Comparison of ENCODE assay signal across 9 mouse cellular contexts in genomic region chr6:84094998-84095397, GRCm38 (mm10).
DNase-seq lines count a peak whose midpoint lies in the region; ATAC-seq and TF ChIP-seq lines count a peak whose summit lies in the region.
"Had no signal": no experiment of that assay in that cellular context is flagged by ENCODE, and none has a peak within 500 bp of the region (broad histone marks: within the 10 kb centered on the region; RNA-seq: fewer than 3 reads in every experiment).

No protein-coding gene starts in this region.

- no peak overlapping the region for H3K4me3 ChIP-seq in hindbrain, embryonic 11.5 days (ENCODE audit: low read depth, low read length)
- no peak overlapping the region for H3K4me3 ChIP-seq in hindbrain, embryonic 16.5 days (ENCODE audit: low read length)
- H3K4me3 ChIP-seq in bone marrow macrophage, adult 2 months (ENCODE audit: insufficient read depth, low read length) = no peak overlapping the region
- H3K4me3 ChIP-seq in kidney, adult 2 months (ENCODE audit: insufficient read depth, low read depth, low read length) = no peak overlapping the region
- H3K4me3 ChIP-seq: embryonic facial prominence, embryonic 12.5 days had no signal

- no peaks in the 10 kb centered on the region for H3K27me3 ChIP-seq in hindbrain, embryonic 11.5 days (ENCODE audit: control insufficient read depth, insufficient read depth, low read length)
- H3K27me3 ChIP-seq in hindbrain, embryonic 16.5 days (replicated peaks; ENCODE audit: control insufficient read depth, insufficient read depth, low read length) = no peaks in the 10 kb centered on the region; the same call in 1 of the 2 replicates
- H3K27me3 ChIP-seq in kidney, adult 2 months (replicated peaks; ENCODE audit: control insufficient read depth, insufficient read depth, low read length) = no peaks in the 10 kb centered on the region
- H3K27me3 ChIP-seq: embryonic facial prominence, embryonic 12.5 days had no signal

- H3K27ac ChIP-seq in hindbrain, embryonic 11.5 days (ENCODE audit: low read depth, low read length) = no peak overlapping the region
- H3K27ac ChIP-seq in hindbrain, embryonic 16.5 days (ENCODE audit: low read depth, low read length) = no peak overlapping the region
- no peak overlapping the region for H3K27ac ChIP-seq in bone marrow macrophage, adult 2 months (ENCODE audit: insufficient read depth, low read depth, low read length)
- H3K27ac ChIP-seq in kidney, adult 2 months (ENCODE audit: insufficient read depth, low read depth, low read length) = no peak overlapping the region
- H3K27ac ChIP-seq: embryonic facial prominence, embryonic 12.5 days had no signal

- no peak overlapping the region for H3K9ac ChIP-seq in hindbrain, embryonic 11.5 days (ENCODE audit: low read depth, low read length)
- no peak overlapping the region for H3K9ac ChIP-seq in hindbrain, embryonic 16.5 days (ENCODE audit: low read depth, low read length)
- H3K9ac ChIP-seq: embryonic facial prominence, embryonic 12.5 days had no signal

- ATAC-seq in hindbrain, embryonic 11.5 days (ENCODE audit: low FRiP score) = peak; percentile 17
- ATAC-seq in hindbrain, embryonic 16.5 days = no peak; the same call in 1 of the 2 replicates
- peak; percentile 58; the same call in 1 of the 2 replicates for ATAC-seq in erythroid progenitor cell, adult 5-6 weeks (replicated peaks; ENCODE audit: low FRiP score, poor library complexity, severe bottlenecking)

- no peaks in the 10 kb centered on the region for H3K9me3 ChIP-seq in hindbrain, embryonic 11.5 days (ENCODE audit: control insufficient read depth, low read length)
- no peaks in the 10 kb centered on the region for H3K9me3 ChIP-seq in hindbrain, embryonic 16.5 days (ENCODE audit: control insufficient read depth, low read length)
- H3K9me3 ChIP-seq: embryonic facial prominence, embryonic 12.5 days had no signal

- H3K4me2 ChIP-seq in hindbrain, embryonic 11.5 days (replicated peaks; ENCODE audit: low read depth, low read length) = no peak overlapping the region
- H3K4me2 ChIP-seq in hindbrain, embryonic 16.5 days (ENCODE audit: low read length) = no peak overlapping the region
- H3K4me2 ChIP-seq: embryonic facial prominence, embryonic 12.5 days had no signal

- peak; percentile 92 for DNase-seq in hindbrain, embryonic 11.5 days (ENCODE audit: low spot score)
- DNase-seq in kidney, adult 2 months = peak; percentile 71
- peak; percentile 86 for DNase-seq in left cerebral cortex, postnatal 4 days
- DNase-seq in naive thymus-derived CD4-positive, alpha-beta T cell, adult 2 months (ENCODE audit: low read depth) = peak; percentile 68
- DNase-seq in telencephalon, adult 2 months (ENCODE audit: low read depth, low spot score) = peak; percentile 31

- intact Hi-C loops in left cerebral cortex, postnatal 4 days (cut with DNase I) = loop anchor here (5.0 to 10.0 kb wide), 4 partner anchors 220 to 1037 kb away; no protein-coding TSS in a partner anchor

- H3K4me1 ChIP-seq in hindbrain, embryonic 11.5 days (replicated peaks; ENCODE audit: control insufficient read depth, insufficient read depth, low read length) = no peaks in the 10 kb centered on the region
- H3K4me1 ChIP-seq in hindbrain, embryonic 16.5 days (ENCODE audit: control insufficient read depth, insufficient read depth, low read depth, low read length) = no peaks in the 10 kb centered on the region
- no peaks in the 10 kb centered on the region for H3K4me1 ChIP-seq in bone marrow macrophage, adult 2 months (ENCODE audit: control insufficient read depth, insufficient read depth, low read length)
- H3K4me1 ChIP-seq in kidney, adult 2 months (ENCODE audit: control insufficient read depth, insufficient read depth, low read length) = no peaks in the 10 kb centered on the region

- TF ChIP-seq CTCF in bone marrow macrophage, adult 2 months (IDR thresholded peaks at IDR 0.05; ENCODE audit: low read depth, low read length) = peak; percentile 37
- peak; percentile 76 for TF ChIP-seq CTCF in kidney, adult 2 months (conservative IDR thresholded peaks at IDR 0.05; ENCODE audit: insufficient read depth, insufficient read length, low read depth, low read length)

- WGBS in hindbrain, embryonic 11.5 days = 24% methylated on average over 7 of the region's 7 CpGs
- 26% methylated on average over 7 of the region's 7 CpGs for WGBS in hindbrain, embryonic 16.5 days
- WGBS in kidney, adult 2 months = 24% methylated on average over 7 of the region's 7 CpGs

- H3K36me3 ChIP-seq in hindbrain, embryonic 11.5 days (ENCODE audit: control insufficient read depth, insufficient read depth, low read length) = no peaks in the 10 kb centered on the region
- H3K36me3 ChIP-seq in hindbrain, embryonic 16.5 days (ENCODE audit: control insufficient read depth, insufficient read depth, low read length) = no peaks in the 10 kb centered on the region
- H3K36me3 ChIP-seq in kidney, adult 2 months (ENCODE audit: control insufficient read depth, insufficient read depth, low read length) = no peaks in the 10 kb centered on the region
- H3K36me3 ChIP-seq: embryonic facial prominence, embryonic 12.5 days had no signal

- TF ChIP-seq POLR2A in bone marrow macrophage, adult 2 months (IDR thresholded peaks at IDR 0.05; ENCODE audit: borderline replicate concordance, low read depth, low read length) = no peak
- TF ChIP-seq POLR2A in kidney, adult 2 months (IDR thresholded peaks at IDR 0.05; ENCODE audit: low read depth, low read length) = no peak

Comparison
In these comparisons a context has a peak if more than half of its experiments do, and no peak if none do; other contexts are left out.
1. DNase-seq: peak in every context shown above with its lines; median percentile 92 in hindbrain, embryonic 11.5 days; 86 in left cerebral cortex, postnatal 4 days; 71 in kidney, adult 2 months; 68 in naive thymus-derived CD4-positive, alpha-beta T cell, adult 2 months; 31 in telencephalon, adult 2 months.